Mouse (Mus musculus) cerebellum, postnatal 14 days (tissue): ENCODE measurements at regions not wholly inside any gene's neighbourhood (a gene's known extent, or its start where the extent isn't known, plus 50 kb on each side); places are given as distances from the start of the nearest gene placed in this dataset.
A peak's percentile ranks its signal among the peaks of the same experiment; 100 is the strongest.

ENCODE experiments used
- DNase-seq, 2 experiments: peaks; one replicate each; pipeline ENCODE4 v3.0.0; 2021; ENCODE audit warnings: mixed read lengths in 2 of 2

GRCm38 (mm10) chr13:101625922-101626321 lies 142.1 kb downstream of the Pik3r1 start:
- no peak for DNase-seq

GRCm38 (mm10) chr13:101624179-101624581 lies 143.8 kb downstream of the Pik3r1 start:
- no peak for DNase-seq

- no peak for DNase-seq
Observed at GRCm38 (mm10) chr13:101622649-101623048, 145.4 kb downstream of the Pik3r1 start.

DNA sequence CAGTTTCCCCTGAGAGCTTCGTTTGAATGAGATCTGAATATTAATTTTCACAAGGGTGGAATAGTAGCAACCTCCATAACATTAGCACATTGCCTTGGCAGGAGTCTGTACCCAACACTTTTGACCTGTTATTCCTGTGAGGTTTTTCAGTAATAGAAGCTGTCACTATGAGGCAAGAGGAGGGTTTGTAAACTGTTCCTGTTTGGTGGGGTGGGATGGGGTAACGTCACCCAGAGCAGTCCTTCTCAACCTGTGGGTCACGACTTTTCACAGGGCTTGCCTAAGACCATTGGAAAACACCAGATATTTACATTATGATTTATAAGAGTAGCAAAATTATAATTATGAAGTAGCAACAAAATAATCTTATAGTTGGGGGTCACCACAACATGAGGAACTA lies 147.4 kb downstream of the Pik3r1 start:
- no peak for DNase-seq

DNA sequence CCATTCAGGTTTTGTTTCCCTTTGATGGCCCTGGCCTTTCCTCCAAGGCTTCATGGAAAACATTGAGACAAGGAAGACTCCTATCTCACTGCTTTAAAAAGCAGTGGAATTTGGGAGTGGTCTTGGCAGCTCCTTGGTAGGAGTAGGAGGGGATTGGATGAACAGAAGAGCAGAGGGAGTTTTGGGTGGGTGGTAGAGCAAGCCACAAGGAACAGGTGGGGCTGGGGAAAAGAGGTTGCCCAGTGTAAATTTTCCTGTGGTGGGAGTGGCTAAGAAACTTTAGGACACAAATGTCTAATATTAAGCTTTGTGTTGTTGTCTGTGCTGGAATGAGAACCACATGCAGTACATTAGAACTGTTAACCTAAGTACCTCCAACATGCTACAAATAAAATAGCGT lies 148.9 kb downstream of the Pik3r1 start:
- DNase-seq: no peak

GRCm38 (mm10) chr13:101612786-101613185 lies 155.2 kb downstream of the Pik3r1 start:
- DNase-seq: no peak

DNA sequence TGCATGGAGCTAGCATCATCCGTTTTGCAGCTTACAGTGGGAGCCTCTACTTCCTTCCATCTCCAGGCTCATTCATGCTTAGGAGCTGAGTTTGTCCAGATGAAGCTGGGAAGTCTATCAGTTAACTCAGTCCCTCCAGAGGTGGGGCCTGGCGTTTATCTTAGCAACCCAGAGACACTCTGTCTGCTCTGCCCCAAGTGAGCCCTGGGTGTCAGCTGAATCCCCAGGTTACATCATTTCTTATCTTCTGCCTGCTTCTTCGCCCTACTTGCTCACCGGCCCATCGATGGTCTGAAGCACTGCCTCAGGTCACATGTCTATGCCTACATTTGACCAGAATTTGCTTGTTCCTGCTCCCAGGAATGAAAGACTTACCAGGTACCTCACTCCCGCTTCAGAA lies 156.3 kb downstream of the Pik3r1 start:
- no peak for DNase-seq

DNA sequence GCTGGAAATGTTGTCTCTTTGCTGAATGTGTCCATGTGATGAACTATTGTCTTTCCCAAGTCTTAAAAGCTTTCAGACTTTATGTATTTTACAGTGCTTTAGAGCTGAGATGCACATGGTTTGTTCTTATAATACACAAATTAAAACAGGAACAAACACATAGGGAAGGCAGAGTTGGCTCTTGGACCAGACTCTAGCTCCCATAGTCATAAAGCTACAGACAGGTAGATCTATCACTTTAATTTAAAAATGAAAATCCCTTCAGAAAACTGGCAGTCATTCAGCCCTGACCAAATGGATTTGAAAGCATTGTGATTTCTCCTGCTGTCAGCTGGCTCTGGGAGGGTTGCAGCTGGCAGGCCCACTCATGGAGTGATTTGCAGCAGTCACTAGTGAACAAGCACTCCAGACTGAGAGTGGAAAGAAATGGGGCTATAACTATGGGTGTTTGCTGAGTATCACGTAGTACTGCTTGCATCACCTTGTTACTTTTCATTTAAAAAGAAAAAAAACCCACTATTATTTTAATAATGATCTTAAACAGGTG lies 161.8 kb downstream of the Pik3r1 start:
- peak; percentile 49 to 61 for DNase-seq

DNA sequence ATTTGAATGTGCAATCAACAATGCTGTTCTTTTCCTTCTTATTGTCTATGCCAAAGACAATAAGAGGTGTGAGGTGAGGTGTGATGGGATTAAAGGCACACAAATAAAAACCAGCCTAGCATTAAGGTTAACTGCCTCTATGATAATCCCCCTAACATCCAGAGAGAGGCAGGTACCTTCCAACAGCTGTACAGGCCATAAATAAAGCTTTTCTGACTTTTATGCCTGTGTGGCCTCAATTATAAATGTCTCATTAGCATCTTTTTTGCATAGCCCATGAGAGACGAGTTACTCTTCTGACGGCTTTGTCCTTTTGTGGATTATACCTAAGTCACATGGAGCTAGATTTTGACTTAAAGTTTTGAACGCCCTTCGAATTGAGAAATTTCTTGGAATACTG lies 162.3 kb downstream of the Pik3r1 start:
- no peak for DNase-seq

DNA sequence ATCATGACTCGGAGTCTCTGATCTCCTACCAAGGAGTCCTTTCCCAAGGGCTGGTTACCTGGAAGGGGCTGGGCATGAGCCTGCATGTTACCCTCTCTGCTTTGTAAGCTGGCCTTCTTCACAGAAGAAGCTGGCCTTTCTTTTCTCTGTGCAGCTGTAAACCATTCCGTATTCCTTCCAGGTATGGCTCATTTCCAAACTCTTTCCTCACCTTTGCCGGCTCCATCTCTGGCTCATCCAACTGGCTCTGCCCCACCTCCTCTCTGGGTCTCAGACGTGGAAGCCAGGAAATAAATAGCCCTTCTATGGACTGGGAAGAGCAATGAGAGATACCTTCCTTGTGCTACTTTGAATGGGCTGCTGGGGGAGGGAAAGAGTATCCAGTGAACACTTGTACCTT lies 163.0 kb downstream of the Pik3r1 start:
- peak in 1 of 2 experiments; percentile 22 for DNase-seq

GRCm38 (mm10) chr13:101598126-101598485 lies 169.9 kb downstream of the Pik3r1 start:
- no peak for DNase-seq

GRCm38 (mm10) chr13:101597243-101598125 lies 170.5 kb downstream of the Pik3r1 start:
- peak; percentile 59 to 65 for DNase-seq

GRCm38 (mm10) chr13:101594511-101595175 lies 173.4 kb downstream of the Pik3r1 start:
- DNase-seq: no peak

GRCm38 (mm10) chr13:101592355-101592754 lies 175.7 kb downstream of the Pik3r1 start:
- no peak for DNase-seq

- no peak for DNase-seq
Observed at GRCm38 (mm10) chr13:101588905-101589304, 179.1 kb downstream of the Pik3r1 start.

DNA sequence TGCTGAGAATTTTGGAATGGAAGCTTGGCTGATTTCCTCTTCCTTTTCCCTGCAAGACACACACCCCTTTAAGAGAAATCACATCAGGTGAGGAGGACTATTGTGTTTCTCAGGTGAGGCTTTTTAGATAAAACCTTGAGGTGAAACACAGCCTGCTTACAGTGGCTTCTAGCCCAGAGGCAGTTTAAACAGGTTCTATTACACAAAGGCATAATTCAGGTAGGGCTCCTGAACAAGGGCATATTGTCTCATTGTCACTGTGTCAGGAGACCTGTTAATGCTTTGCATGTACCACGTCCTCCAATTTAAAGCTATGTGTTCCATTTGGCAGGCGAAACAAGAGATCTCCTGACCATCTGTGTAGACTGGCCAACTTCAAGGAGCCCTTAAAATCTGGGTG lies 181.2 kb downstream of the Pik3r1 start:
- DNase-seq: no peak

DNA sequence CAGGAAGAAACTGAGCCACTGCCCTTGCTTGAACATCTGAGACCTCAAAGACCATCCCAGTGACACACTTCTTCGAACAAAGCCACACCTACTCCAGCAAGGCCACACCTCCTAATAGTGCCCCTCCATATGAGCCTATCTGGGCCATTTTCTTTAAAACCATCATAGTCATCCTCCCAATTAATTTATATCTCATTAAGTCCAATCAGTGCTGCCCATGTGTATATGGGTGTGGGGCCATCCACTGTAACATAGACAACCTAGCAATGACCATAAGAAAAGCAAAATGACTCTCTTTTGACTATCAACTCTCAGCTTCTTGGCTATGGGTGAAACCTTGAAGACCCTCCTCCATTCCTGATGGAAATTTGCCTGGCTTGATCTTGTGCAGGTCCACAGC lies 191.5 kb downstream of the Pik3r1 start:
- no peak for DNase-seq

DNA sequence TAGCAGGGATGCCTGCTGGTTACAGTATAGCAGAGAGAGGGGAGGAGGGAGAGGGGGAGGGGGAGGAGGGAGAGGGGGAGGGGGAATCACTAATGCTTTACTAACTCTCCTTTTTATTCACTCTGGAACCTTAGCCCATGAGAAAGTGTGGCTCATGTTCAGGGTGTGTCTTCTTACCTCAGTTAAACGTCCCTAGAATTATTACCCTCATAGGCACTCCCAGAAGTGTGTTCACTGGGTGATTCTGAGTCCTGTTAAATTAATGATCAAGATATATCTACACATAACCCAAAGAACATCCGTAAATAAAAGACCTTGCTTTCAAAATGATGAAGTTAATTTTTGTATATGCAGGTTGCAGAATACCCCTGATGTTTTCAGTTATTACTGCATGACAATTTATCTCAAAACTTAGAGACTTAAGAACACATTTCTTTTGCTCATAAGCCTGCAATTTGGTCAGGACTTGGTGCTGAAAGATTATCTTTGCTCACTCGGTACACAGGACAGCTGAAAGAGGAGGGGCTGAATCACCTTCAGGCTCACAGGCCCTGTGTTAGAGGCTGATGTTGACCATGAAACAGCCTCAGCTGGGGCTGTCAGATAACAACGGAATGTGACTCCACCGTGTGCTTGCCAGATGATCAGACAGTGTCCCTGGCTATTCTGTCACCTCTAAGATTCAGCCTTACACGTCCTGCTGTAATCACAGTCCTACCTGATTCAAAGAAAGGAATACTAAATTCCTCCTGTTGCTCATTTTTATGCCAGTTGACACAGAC lies 195.0 kb downstream of the Pik3r1 start:
- no peak for DNase-seq

GRCm38 (mm10) chr13:101572246-101572645 lies 195.8 kb downstream of the Pik3r1 start:
- DNase-seq: no peak

DNA sequence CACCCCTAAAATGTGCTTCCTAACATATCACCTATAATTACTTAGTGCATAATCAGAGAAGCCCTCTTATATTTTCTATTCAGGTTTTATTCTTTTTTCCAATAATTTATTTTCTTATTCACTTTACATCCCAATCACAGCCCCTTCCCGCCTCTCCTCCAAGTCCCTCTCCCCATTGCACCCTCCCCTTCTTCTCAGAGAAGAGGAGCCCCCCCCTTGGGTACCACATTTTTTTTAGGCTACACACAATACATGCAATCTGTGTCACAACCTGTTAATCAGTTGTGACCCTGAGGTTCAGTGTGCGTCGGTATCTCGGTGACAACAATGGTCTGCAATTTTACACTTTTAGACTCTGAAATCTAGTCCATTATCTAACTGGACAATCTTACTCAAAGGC lies 198.0 kb downstream of the Pik3r1 start:
- no peak for DNase-seq

- no peak for DNase-seq
Observed at GRCm38 (mm10) chr13:101568985-101569631, 198.9 kb downstream of the Pik3r1 start.

DNA sequence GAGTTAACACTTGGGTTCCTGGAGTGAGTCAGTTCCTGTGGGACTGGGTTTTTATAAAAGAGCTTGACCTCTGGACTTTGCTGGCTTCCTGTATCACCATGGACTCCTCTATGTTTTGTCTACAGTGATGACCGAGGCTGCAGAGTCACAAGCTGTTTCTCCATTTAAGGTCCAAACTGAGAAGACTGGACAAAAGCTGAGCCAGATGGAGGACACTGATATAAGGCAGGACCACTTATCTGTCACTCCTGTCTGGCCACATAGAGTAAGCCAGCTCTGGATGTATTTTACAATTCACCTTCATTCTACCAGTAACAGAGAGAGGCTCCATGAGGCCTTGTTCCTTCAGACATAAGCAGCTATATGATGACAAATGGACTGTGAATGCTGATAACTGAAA lies 202.7 kb downstream of the Pik3r1 start:
- no peak for DNase-seq
